Mouse (Mus musculus): ENCODE results near the gene Hmcn2.

DNA sequence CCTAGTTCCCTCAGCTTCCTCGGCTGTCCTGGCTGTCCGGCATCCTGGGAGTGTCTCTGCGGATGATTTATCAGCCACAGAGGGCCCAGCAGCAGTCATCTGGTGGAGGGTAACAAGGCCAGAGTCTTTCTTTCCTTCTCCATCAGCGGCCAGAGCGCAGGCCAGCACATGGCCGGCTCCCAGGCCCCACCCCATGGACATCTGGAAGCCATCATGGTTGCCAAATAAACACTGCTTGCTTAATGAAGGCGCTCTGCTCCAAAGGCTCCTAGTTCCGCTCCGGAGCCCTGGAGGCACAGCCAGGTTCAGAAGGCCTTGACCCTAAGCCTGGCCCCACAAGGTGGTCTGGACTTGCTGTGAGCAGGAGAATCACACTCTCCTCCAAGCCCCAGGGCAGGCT is 25.6 kb downstream of the Hmcn2 start:
- TF ChIP-seq CTCF (IDR thresholded peaks at IDR 0.05; ENCODE audit: insufficient read depth, low read depth, low read length) (no peak), POLR2A (IDR thresholded peaks at IDR 0.05; ENCODE audit: insufficient read depth, low read depth, low read length) (no peak)
